Mouse (Mus musculus): ENCODE data around the gene Errfi1. TPM values are rescaled to one million over a fixed set of nuclear protein-coding genes. Genes with fewer than 3 reads are reported as not detected.
A peak's percentile ranks its signal among the peaks of the same experiment; 100 is the strongest.

Errfi1 gene
- polyA plus RNA-seq, 1 experiment from 2014 or later, result 14.0 TPM

GRCm38 (mm10) chr4:150846316-150846715, 7.4 kb upstream of the Errfi1 start:
- H3K4me2 ChIP-seq, result no peak overlapping the region
- 0 out of 2 replicates have a peak, but pooled peaks cover 3% of the 10 kb centered on the region for H3K4me1 ChIP-seq (replicated peaks)
- no peak overlapping the region for H3K27ac ChIP-seq (ENCODE audit: poor library complexity, severe bottlenecking)
- H3K4me3 ChIP-seq, result no peak overlapping the region
- WGBS, result 91% methylated on average over 8 of the region's 8 CpGs
- H3K36me3 ChIP-seq, result no peaks in the 10 kb centered on the region
- no peaks in the 10 kb centered on the region for H3K27me3 ChIP-seq (replicated peaks)
- ATAC-seq (ENCODE audit: insufficient number of reproducible peaks, low FRiP score), result no peak
- H3K9me3 ChIP-seq (replicated peaks), result no peaks in the 10 kb centered on the region
- no peak overlapping the region for H3K9ac ChIP-seq

GRCm38 (mm10) chr4:150849964-150850363, 3.8 kb upstream of the Errfi1 start:
- WGBS, result 52% methylated on average over 10 of the region's 10 CpGs

GRCm38 (mm10) chr4:150850893-150851292, 2.8 kb upstream of the Errfi1 start:
- Histone ChIP-seq H3K9me3 (replicated peaks) (no peaks in the 10 kb centered on the region), H3K4me2 (no peak overlapping the region), H3K36me3 (no peaks in the 10 kb centered on the region), H3K4me1 (replicated peaks) (0 out of 2 replicates have a peak, but pooled peaks cover 10% of the 10 kb centered on the region), H3K27ac (ENCODE audit: poor library complexity, severe bottlenecking) (no peak overlapping the region), H3K9ac (no peak overlapping the region), H3K27me3 (replicated peaks) (0 out of 2 replicates have a peak, but pooled peaks cover 3% of the 10 kb centered on the region), H3K4me3 (no peak overlapping the region)
- WGBS, result 82% methylated on average over 4 of the region's 4 CpGs
- ATAC-seq (ENCODE audit: insufficient number of reproducible peaks, low FRiP score), result no peak

More at GRCm38 (mm10) chr4:150849964-150850363, 3.8 kb upstream of the Errfi1 start:
- H3K27me3 ChIP-seq (replicated peaks), result 0 out of 2 replicates have a peak, but pooled peaks cover 3% of the 10 kb centered on the region
- H3K4me3 ChIP-seq, result no peak overlapping the region
- H3K4me2 ChIP-seq, result no peak overlapping the region
- H3K9me3 ChIP-seq (replicated peaks), result no peaks in the 10 kb centered on the region
- H3K36me3 ChIP-seq, result no peaks in the 10 kb centered on the region
- 0 out of 2 replicates have a peak, but pooled peaks cover 10% of the 10 kb centered on the region for H3K4me1 ChIP-seq (replicated peaks)
- no peak for ATAC-seq (ENCODE audit: insufficient number of reproducible peaks, low FRiP score)
- no peak overlapping the region for H3K9ac ChIP-seq
- no peak overlapping the region for H3K27ac ChIP-seq (ENCODE audit: poor library complexity, severe bottlenecking)

GRCm38 (mm10) chr4:150852045-150852444, 1.7 kb upstream of the Errfi1 start:
- Histone ChIP-seq H3K4me2 (no peak overlapping the region), H3K27me3 (replicated peaks) (0 out of 2 replicates have a peak, but pooled peaks cover 3% of the 10 kb centered on the region), H3K9me3 (replicated peaks) (no peaks in the 10 kb centered on the region), H3K27ac (ENCODE audit: poor library complexity, severe bottlenecking) (no peak overlapping the region), H3K9ac (no peak overlapping the region), H3K36me3 (no peaks in the 10 kb centered on the region), H3K4me1 (replicated peaks) (0 out of 2 replicates have a peak, but pooled peaks cover 11% of the 10 kb centered on the region), H3K4me3 (no peak overlapping the region)
- 79% methylated on average over 8 of the region's 8 CpGs for whole genome bisulfite sequencing
- no peak for ATAC-seq (ENCODE audit: insufficient number of reproducible peaks, low FRiP score)

GRCm38 (mm10) chr4:150852479-150852878, 1.2 kb upstream of the Errfi1 start:
- no peaks in the 10 kb centered on the region for H3K9me3 ChIP-seq (replicated peaks)
- no peak overlapping the region for H3K9ac ChIP-seq
- no peak overlapping the region for H3K27ac ChIP-seq (ENCODE audit: poor library complexity, severe bottlenecking)
- ATAC-seq (ENCODE audit: insufficient number of reproducible peaks, low FRiP score), result no peak
- 0 out of 2 replicates have a peak, but pooled peaks cover 3% of the 10 kb centered on the region for H3K27me3 ChIP-seq (replicated peaks)
- H3K4me1 ChIP-seq (replicated peaks), result 0 out of 2 replicates have a peak, but pooled peaks cover 12% of the 10 kb centered on the region
- no peak overlapping the region for H3K4me3 ChIP-seq
- 68% methylated on average over 4 of the region's 4 CpGs for WGBS
- H3K4me2 ChIP-seq, result no peak overlapping the region
- H3K36me3 ChIP-seq, result no peaks in the 10 kb centered on the region

- H3K9ac ChIP-seq, result peak overlapping the region; percentile 95
- peak overlapping the region; percentile 91 for H3K4me3 ChIP-seq
- no peaks in the 10 kb centered on the region for H3K36me3 ChIP-seq
- no peaks in the 10 kb centered on the region for H3K9me3 ChIP-seq (replicated peaks)
- under 1% methylated on average over 59 of the region's 59 CpGs for WGBS
- H3K4me2 ChIP-seq, result peak overlapping the region; percentile 77
- H3K27ac ChIP-seq (ENCODE audit: poor library complexity, severe bottlenecking), result peak overlapping the region; percentile 98
- 0 out of 2 replicates have a peak, but pooled peaks cover 3% of the 10 kb centered on the region for H3K27me3 ChIP-seq (replicated peaks)
- 0 out of 2 replicates have a peak, but pooled peaks cover 12% of the 10 kb centered on the region for H3K4me1 ChIP-seq (replicated peaks)
- ATAC-seq (ENCODE audit: insufficient number of reproducible peaks, low FRiP score), result peak; percentile 95
Observed at GRCm38 (mm10) chr4:150854839-150855246, 1.1 kb downstream of the Errfi1 start.

GRCm38 (mm10) chr4:150855346-150855745, 1.6 kb downstream of the Errfi1 start:
- H3K36me3 ChIP-seq, result no peaks in the 10 kb centered on the region
- H3K27me3 ChIP-seq (replicated peaks), result 0 out of 2 replicates have a peak, but pooled peaks cover 3% of the 10 kb centered on the region
- ATAC-seq (ENCODE audit: insufficient number of reproducible peaks, low FRiP score), result peak; percentile 74
- peak overlapping the region; percentile 91 for H3K4me3 ChIP-seq
- H3K9ac ChIP-seq, result peak overlapping the region; percentile 95
- H3K27ac ChIP-seq (ENCODE audit: poor library complexity, severe bottlenecking), result peak overlapping the region; percentile 98
- H3K9me3 ChIP-seq (replicated peaks), result no peaks in the 10 kb centered on the region
- WGBS, result under 1% methylated on average over 43 of the region's 43 CpGs
- peaks cover 12% of the 10 kb centered on the region; the same call in 1 of the 2 replicates for H3K4me1 ChIP-seq (replicated peaks)
- H3K4me2 ChIP-seq, result peak overlapping the region; percentile 77

- no peak overlapping the region for H3K27ac ChIP-seq (ENCODE audit: poor library complexity, severe bottlenecking)
- no peak overlapping the region for H3K9ac ChIP-seq
- H3K4me3 ChIP-seq, result no peak overlapping the region
- peaks cover under 1% of the 10 kb centered on the region; the same call in 1 of the 2 replicates for H3K36me3 ChIP-seq
- no peak for ATAC-seq (ENCODE audit: insufficient number of reproducible peaks, low FRiP score)
- 66% methylated on average over 4 of the region's 4 CpGs for WGBS
- peaks cover 11% of the 10 kb centered on the region; the same call in 1 of the 2 replicates for H3K4me1 ChIP-seq (replicated peaks)
- no peaks in the 10 kb centered on the region for H3K9me3 ChIP-seq (replicated peaks)
- no peak overlapping the region for H3K4me2 ChIP-seq
- no peaks in the 10 kb centered on the region for H3K27me3 ChIP-seq (replicated peaks)
Observed at GRCm38 (mm10) chr4:150860526-150860925, 6.8 kb downstream of the Errfi1 start.

- no peak for ATAC-seq (ENCODE audit: insufficient number of reproducible peaks, low FRiP score)
- no peak overlapping the region for H3K9ac ChIP-seq
- no peak overlapping the region for H3K27ac ChIP-seq (ENCODE audit: poor library complexity, severe bottlenecking)
- H3K4me2 ChIP-seq, result no peak overlapping the region
- H3K4me3 ChIP-seq, result no peak overlapping the region
- peaks cover 7% of the 10 kb centered on the region for H3K36me3 ChIP-seq
- no peaks in the 10 kb centered on the region for H3K27me3 ChIP-seq (replicated peaks)
- H3K4me1 ChIP-seq (replicated peaks), result peaks cover 11% of the 10 kb centered on the region; the same call in 1 of the 2 replicates
- no peaks in the 10 kb centered on the region for H3K9me3 ChIP-seq (replicated peaks)
- 88% methylated on average over 2 of the region's 2 CpGs for WGBS
Observed at GRCm38 (mm10) chr4:150861161-150861560, 7.4 kb downstream of the Errfi1 start.

- no peak overlapping the region for H3K27ac ChIP-seq (ENCODE audit: poor library complexity, severe bottlenecking)
- peaks cover 20% of the 10 kb centered on the region for H3K36me3 ChIP-seq
- H3K9ac ChIP-seq, result no peak overlapping the region
- H3K9me3 ChIP-seq (replicated peaks), result no peaks in the 10 kb centered on the region
- ATAC-seq (ENCODE audit: insufficient number of reproducible peaks, low FRiP score), result no peak
- no peaks in the 10 kb centered on the region for H3K27me3 ChIP-seq (replicated peaks)
- H3K4me3 ChIP-seq, result no peak overlapping the region
- H3K4me1 ChIP-seq (replicated peaks), result peaks cover 6% of the 10 kb centered on the region; the same call in 1 of the 2 replicates
- H3K4me2 ChIP-seq, result no peak overlapping the region
- WGBS, result 61% methylated on average over 8 of the region's 8 CpGs
Observed at GRCm38 (mm10) chr4:150862626-150863375, 9.1 kb downstream of the Errfi1 start.

- Histone ChIP-seq H3K9me3 (replicated peaks) (no peaks in the 10 kb centered on the region), H3K27ac (ENCODE audit: poor library complexity, severe bottlenecking) (no peak overlapping the region), H3K36me3 (peaks cover 24% of the 10 kb centered on the region), H3K27me3 (replicated peaks) (no peaks in the 10 kb centered on the region), H3K9ac (no peak overlapping the region), H3K4me2 (no peak overlapping the region), H3K4me3 (no peak overlapping the region), H3K4me1 (replicated peaks) (peaks cover 23% of the 10 kb centered on the region)
- ATAC-seq (ENCODE audit: insufficient number of reproducible peaks, low FRiP score), result no peak
Observed at GRCm38 (mm10) chr4:150865371-150865770, 11.7 kb downstream of the Errfi1 start.
